Mouse (Mus musculus) cortical plate, adult 2 months (tissue): ENCODE results near the gene Atic.

Source experiments
- CTCF ChIP-seq: fragments of 200-500 bp; IDR thresholded peaks from 2 replicates; pipeline ENCODE4 v1.5.1; 2011; ENCODE audit warnings: mild to moderate bottlenecking, control low read depth, low read length; ENCODE audit not compliant: insufficient read depth; ENCODE audit errors: extremely low read depth
- POLR2A ChIP-seq: fragments of 200-500 bp; IDR thresholded peaks from 2 replicates; pipeline ENCODE4 v1.6.1; 2011; ENCODE audit warnings: mild to moderate bottlenecking, low read length, control low read depth; ENCODE audit not compliant: insufficient read depth; ENCODE audit errors: extremely low read depth

GRCm38 (mm10) chr1:71593184-71593583 lies 36.2 kb downstream of the Atic start:
- TF ChIP-seq CTCF: no peak
- TF ChIP-seq POLR2A: no peak
